Comparison of ENCODE assay signal across 16 mouse cellular contexts in genomic region chr9:121056526-121056925, GRCm38 (mm10).
"Had no signal": no experiment of that assay in that cellular context is flagged by ENCODE, and none has a peak within 500 bp of the region (broad histone marks: within the 10 kb centered on the region; RNA-seq: fewer than 3 reads in every experiment).

No protein-coding gene starts in this region.

- H3K4me3 ChIP-seq: lung, embryonic 15.5 days; megakaryocyte, embryonic 14.5 days; midbrain, embryonic 12.5 days; neural tube, embryonic 12.5 days; stomach, embryonic 15.5 days had no signal

- ATAC-seq: liver, postnatal 0 days had no signal

- H3K4me1 ChIP-seq: megakaryocyte, embryonic 14.5 days; stomach, embryonic 15.5 days had no signal

- DNase-seq: liver, postnatal 0 days; lung, adult 2 months; lung, postnatal 14 days; lung, postnatal 36 days; midbrain, embryonic 14.5 days; right cerebral cortex, postnatal 14 days; thymus, adult 2 months; thymus, postnatal 25 days; thymus, postnatal 4 days had no signal

- H3K36me3 ChIP-seq: lung, embryonic 15.5 days; midbrain, embryonic 12.5 days; neural tube, embryonic 12.5 days; stomach, embryonic 15.5 days had no signal

- H3K9ac ChIP-seq: liver, postnatal 0 days; lung, embryonic 15.5 days; midbrain, embryonic 12.5 days; neural tube, embryonic 12.5 days; stomach, embryonic 15.5 days had no signal

- H3K27ac ChIP-seq: lung, embryonic 15.5 days; macrophage; midbrain, embryonic 12.5 days; neural tube, embryonic 12.5 days; stomach, embryonic 15.5 days; stomach, postnatal 0 days had no signal

- H3K4me2 ChIP-seq: lung, embryonic 15.5 days; midbrain, embryonic 12.5 days; neural tube, embryonic 12.5 days; stomach, embryonic 15.5 days had no signal

- H3K27me3 ChIP-seq: lung, embryonic 15.5 days; midbrain, embryonic 12.5 days; neural tube, embryonic 12.5 days; stomach, embryonic 15.5 days had no signal

- H3K9me3 ChIP-seq: lung, embryonic 15.5 days; midbrain, embryonic 12.5 days; neural tube, embryonic 12.5 days; stomach, embryonic 15.5 days had no signal
